Comparison of ENCODE assay signal across 23 mouse cellular contexts in the genomic region with DNA sequence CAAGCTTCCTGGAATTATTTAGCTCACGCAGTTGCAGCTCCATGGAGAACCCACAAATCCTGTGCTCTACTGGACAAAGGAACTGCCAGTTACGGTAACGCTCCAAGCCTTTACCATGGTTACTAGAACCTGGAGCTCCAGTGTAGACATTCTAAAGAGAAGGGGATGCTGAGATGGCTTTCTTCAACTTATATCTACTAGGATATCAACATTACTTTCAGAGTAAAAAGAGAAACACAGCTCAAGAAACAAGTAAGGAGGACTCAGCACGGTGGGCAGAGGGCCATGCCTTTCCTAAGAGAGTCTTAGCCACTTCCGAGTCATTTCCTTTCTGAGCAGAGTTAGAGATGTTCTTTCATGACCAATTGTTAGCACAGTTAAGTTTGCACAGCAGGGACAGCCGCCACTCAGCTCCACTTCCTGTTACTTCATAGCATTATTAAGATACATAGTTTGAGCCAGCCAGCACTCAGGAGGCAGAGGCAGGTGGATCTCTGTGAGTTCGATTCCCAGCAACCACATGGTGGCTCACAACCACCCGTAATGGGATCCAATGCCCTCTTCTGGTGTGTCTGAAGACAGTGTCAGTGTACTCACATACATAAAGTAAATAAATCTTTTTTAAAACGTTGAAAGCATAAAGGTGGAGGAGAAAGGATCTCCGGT. TPM values are rescaled to one million over a fixed set of nuclear protein-coding genes. Genes with fewer than 3 reads are reported as not detected.
DNase-seq lines count a peak whose midpoint lies in the region; ATAC-seq and TF ChIP-seq lines count a peak whose summit lies in the region.
"Had no signal": no experiment of that assay in that cellular context is flagged by ENCODE, and none has a peak within 500 bp of the region (broad histone marks: within the 10 kb centered on the region; RNA-seq: fewer than 3 reads in every experiment).

A gene (minus strand): TSS at position 51 of the 666 bp plus-strand sequence.
A gene (plus strand): TSS at position 132 of the 666 bp plus-strand sequence.

- TF ChIP-seq CTCF in hindbrain, postnatal 0 days (IDR thresholded peaks at IDR 0.05; ENCODE audit: low read depth), result no peak
- no peak for TF ChIP-seq CTCF in E14TG2a.4 (conservative IDR thresholded peaks at IDR 0.05; ENCODE audit: low read length)
- TF ChIP-seq CTCF in bone marrow, adult 2 months (IDR thresholded peaks at IDR 0.05; ENCODE audit: control insufficient read depth, insufficient read depth, low read length), result no peak
- TF ChIP-seq CTCF in layer of hippocampus, adult 2 months (conservative IDR thresholded peaks at IDR 0.05), result no peak
- no peak for TF ChIP-seq CTCF in gastrocnemius, adult 2 months (IDR thresholded peaks at IDR 0.05)

- no peaks in the 10 kb centered on the region for H3K9me3 ChIP-seq in hindbrain, embryonic 13.5 days
- no peaks in the 10 kb centered on the region for H3K9me3 ChIP-seq in hindbrain, postnatal 0 days (ENCODE audit: low read length)
- no peaks in the 10 kb centered on the region for H3K9me3 ChIP-seq in E14TG2a.4 (ENCODE audit: low read length)
- H3K9me3 ChIP-seq: forebrain, embryonic 13.5 days; hindbrain, embryonic 12.5 days; limb, embryonic 15.5 days; midbrain, embryonic 10.5 days; neural tube, embryonic 13.5 days had no signal

- H3K4me1 ChIP-seq in hindbrain, embryonic 13.5 days (replicated peaks), result peaks cover 14% of the 10 kb centered on the region
- peaks cover 9% of the 10 kb centered on the region for H3K4me1 ChIP-seq in hindbrain, postnatal 0 days (ENCODE audit: insufficient read depth, low read length)
- H3K4me1 ChIP-seq in E14TG2a.4 (replicated peaks; ENCODE audit: low read depth, low read length), result peaks cover 32% of the 10 kb centered on the region
- no peaks in the 10 kb centered on the region; the same call in 1 of the 2 replicates for H3K4me1 ChIP-seq in bone marrow, adult 2 months (ENCODE audit: control insufficient read depth, insufficient read depth, low read length)

- ATAC-seq in hindbrain, embryonic 13.5 days (ENCODE audit: low FRiP score), result no peak
- ATAC-seq in hindbrain, postnatal 0 days, result no peak
- ATAC-seq in megakaryocyte, adult 5-6 weeks (ENCODE audit: poor library complexity, severe bottlenecking), result peak; percentile 16
- ATAC-seq: forebrain, embryonic 13.5 days; intestine, postnatal 0 days had no signal

- H3K27me3 ChIP-seq in hindbrain, embryonic 13.5 days, result 0 out of 2 replicates have a peak, but pooled peaks cover 5% of the 10 kb centered on the region
- no peaks in the 10 kb centered on the region for H3K27me3 ChIP-seq in hindbrain, postnatal 0 days (ENCODE audit: insufficient read depth, low read length)
- H3K27me3 ChIP-seq in E14TG2a.4 (ENCODE audit: insufficient read depth, low read length), result no peaks in the 10 kb centered on the region
- H3K27me3 ChIP-seq: forebrain, embryonic 13.5 days; hindbrain, embryonic 12.5 days; limb, embryonic 15.5 days; neural tube, embryonic 13.5 days had no signal

- peak within 1 kb of the TSS; percentile 13; the same call in 1 of the 2 replicates for H3K9ac ChIP-seq in hindbrain, embryonic 13.5 days
- no peak within 1 kb of the TSS for H3K9ac ChIP-seq in hindbrain, postnatal 0 days (replicated peaks; ENCODE audit: low read length)
- H3K9ac ChIP-seq: hindbrain, embryonic 12.5 days; limb, embryonic 15.5 days had no signal

- H3K27ac ChIP-seq in hindbrain, embryonic 13.5 days, result no peak within 1 kb of the TSS
- no peak within 1 kb of the TSS for H3K27ac ChIP-seq in hindbrain, postnatal 0 days
- H3K27ac ChIP-seq in bone marrow, adult 2 months (ENCODE audit: control insufficient read depth, insufficient read depth, low read depth, low read length, poor library complexity), result peak within 1 kb of the TSS; percentile 28; the same call in 1 of the 2 replicates
- no peak within 1 kb of the TSS for H3K27ac ChIP-seq in layer of hippocampus, adult 2 months
- H3K27ac ChIP-seq in gastrocnemius, adult 2 months, result no peak within 1 kb of the TSS
- H3K27ac ChIP-seq: forebrain, embryonic 13.5 days; hindbrain, embryonic 12.5 days; limb, embryonic 15.5 days; midbrain, embryonic 10.5 days; neural tube, embryonic 13.5 days had no signal

- no peak within 1 kb of the TSS for H3K4me2 ChIP-seq in hindbrain, embryonic 13.5 days
- H3K4me2 ChIP-seq in hindbrain, postnatal 0 days (ENCODE audit: low read depth, low read length), result no peak within 1 kb of the TSS
- H3K4me2 ChIP-seq: hindbrain, embryonic 12.5 days; limb, embryonic 15.5 days had no signal

- no peak for DNase-seq in hindbrain, postnatal 0 days (ENCODE audit: low spot score)
- no peak for DNase-seq in frontal cortex, postnatal 36 days (ENCODE audit: low spot score in 2 of 2)
- DNase-seq in layer of hippocampus, adult 2 months (ENCODE audit: low spot score in 2 of 2), result no peak
- no peak for DNase-seq in gastrocnemius, adult 2 months
- DNase-seq: adrenal gland, adult 2 months; cerebellum, postnatal 14 days; gastrocnemius, postnatal 25 days; heart, postnatal 10 days; lung, adult 2 months; right cerebral cortex, adult 18-20 months; thymus, postnatal 25 days had no signal

- H3K4me3 ChIP-seq in hindbrain, embryonic 13.5 days, result no peak within 1 kb of the TSS
- no peak within 1 kb of the TSS for H3K4me3 ChIP-seq in hindbrain, postnatal 0 days (ENCODE audit: low read length)
- 0 out of 2 replicates have a peak within 1 kb of the TSS, but pooled peaks have one; percentile 97 for H3K4me3 ChIP-seq in E14TG2a.4 (replicated peaks; ENCODE audit: low read length)
- peak within 1 kb of the TSS; percentile 1 for H3K4me3 ChIP-seq in bone marrow, adult 2 months (replicated peaks; ENCODE audit: control insufficient read depth, low read depth, low read length)
- H3K4me3 ChIP-seq in layer of hippocampus, adult 2 months, result no peak within 1 kb of the TSS
- no peak within 1 kb of the TSS for H3K4me3 ChIP-seq in gastrocnemius, adult 2 months
- H3K4me3 ChIP-seq: forebrain, embryonic 13.5 days; hindbrain, embryonic 12.5 days had no signal

- 86% methylated on average over 10 of the region's 10 CpGs for WGBS in hindbrain, embryonic 13.5 days
- WGBS in hindbrain, postnatal 0 days, result 81% methylated on average over 10 of the region's 10 CpGs
- 43% methylated on average over 10 of the region's 10 CpGs for WGBS in bone marrow, adult 2 months

- no peak for TF ChIP-seq POLR2A in bone marrow, adult 2 months (IDR thresholded peaks at IDR 0.05; ENCODE audit: borderline replicate concordance, control insufficient read depth, low read depth, low read length)

- intact Hi-C loops in gastrocnemius, adult 2 months (cut with DNase I), result no loop called here

- H3K36me3 ChIP-seq in hindbrain, embryonic 13.5 days, result no peaks in the 10 kb centered on the region
- H3K36me3 ChIP-seq in hindbrain, postnatal 0 days (ENCODE audit: insufficient read depth, low read length), result no peaks in the 10 kb centered on the region
- peaks cover 11% of the 10 kb centered on the region for H3K36me3 ChIP-seq in E14TG2a.4 (ENCODE audit: insufficient read depth, low read length)
- H3K36me3 ChIP-seq: hindbrain, embryonic 12.5 days; limb, embryonic 15.5 days; neural tube, embryonic 13.5 days had no signal

RNA-seq across cellular contexts. Expression of the first gene that starts in this region (rescaled TPM):
- polyA plus RNA-seq in hindbrain, embryonic 13.5 days (2015; fragmentation: Nextera tagmentation; extraction: Ambion mirVana), result 69.7 and 77.0 TPM in 2 replicates
- 31.2 and 42.4 TPM in 2 replicates for total RNA-seq in hindbrain, postnatal 0 days (2014; rRNA removed)
- 42.7 and 42.9 TPM in 2 replicates for polyA plus RNA-seq in hindbrain, postnatal 0 days (2015; fragmentation: Nextera tagmentation; extraction: Ambion mirVana)
- 18.5 and 31.3 TPM in 2 replicates for polyA plus RNA-seq in bone marrow, adult 2 months (2011; ENCODE audit: insufficient read depth, insufficient read length, low replicate concordance, missing spikeins)
- 33.0 and 38.7 TPM in 2 replicates for total RNA-seq in megakaryocyte, adult 5-6 weeks (2015)
- 41.3 and 43.5 TPM in 2 replicates for total RNA-seq in megakaryocyte, adult 5-6 weeks (2017)
- 10 to 100 TPM; 43.8 to 48.3 TPM for total RNA-seq in layer of hippocampus, adult 2 months (2021)
- 10 to 100 TPM; 20.4 to 20.5 TPM for total RNA-seq in gastrocnemius, adult 2 months (2021)

RNA-seq across cellular contexts. Expression of the second gene that starts in this region (rescaled TPM):
- polyA plus RNA-seq in hindbrain, embryonic 13.5 days (2015; fragmentation: Nextera tagmentation; extraction: Ambion mirVana), result 0.39 TPM in 1 of 2 replicates, not detected in the other
- total RNA-seq in hindbrain, postnatal 0 days (2014; rRNA removed), result not detected in 2 replicates
- polyA plus RNA-seq in hindbrain, postnatal 0 days (2015; fragmentation: Nextera tagmentation; extraction: Ambion mirVana), result not detected in 2 replicates
- not detected in 2 replicates for polyA plus RNA-seq in bone marrow, adult 2 months (2011; ENCODE audit: insufficient read depth, insufficient read length, low replicate concordance, missing spikeins)
- 0.46 TPM in 1 of 2 replicates, not detected in the other for total RNA-seq in megakaryocyte, adult 5-6 weeks (2015)
- not detected in 2 replicates for total RNA-seq in megakaryocyte, adult 5-6 weeks (2017)
- not detected for total RNA-seq in layer of hippocampus, adult 2 months (2021)
- 1 to 10 TPM in 1 of 2 experiments, not detected in 1; 1.2 TPM for total RNA-seq in gastrocnemius, adult 2 months (2021)
- total RNA-seq: left cerebral cortex, postnatal 36 days; monocyte, adult 5-6 weeks had no signal
- polyA plus RNA-seq: forebrain, embryonic 13.5 days; intestine, postnatal 0 days; limb, embryonic 15.5 days; lung, adult 2 months; midbrain, embryonic 10.5 days; neural tube, embryonic 13.5 days had no signal

Comparison
In these comparisons a context has a peak if more than half of its experiments do, and no peak if none do; other contexts are left out.
1. H3K4me3 ChIP-seq: peak in E14TG2a.4 (single experiment) and bone marrow, adult 2 months (single experiment); none in hindbrain, embryonic 13.5 days (single experiment), hindbrain, postnatal 0 days (single experiment), layer of hippocampus, adult 2 months (single experiment) and gastrocnemius, adult 2 months (single experiment).